Mouse (Mus musculus) heart, adult 10 weeks (tissue): ENCODE measurements around the gene Nol11. TPM values are rescaled to one million over a fixed set of nuclear protein-coding genes. Genes with fewer than 3 reads are reported as not detected.

Experiments used
- polyA plus RNA-seq: library from polyadenylated mRNA; stranded (reverse); fragments of 350-450 nt; fragmentation: Illumina TruSeq; extraction: RNeasy Lipid Tissue Mini Kit (QIAGEN cat#74804); gene quantifications from one replicate; pipeline ENCODE4 v1.2.3, GENCODE M21; 2014; ENCODE audit warnings: low read depth, low replicate concordance

Nol11 gene
- 21.0 TPM for polyA plus RNA-seq

GRCm38 (mm10) chr11:107188565-107189552 lies at the start of gene Nol11:
Gene Nol11, minus strand, starts transcription at chr11:107189381.

GRCm38 (mm10) chr11:107131749-107132421 lies 57.3 kb downstream of the Nol11 start, which contains the start of gene Bptf:
Gene Bptf, minus strand, starts transcription at chr11:107132127.

Other genes starting within 250 kb of the Nol11 start
- gene Kpna2, start 189.8 kb downstream of the Nol11 start, polyA plus RNA-seq: 49.4 TPM
- gene 1810010H24Rik, start 163.7 kb downstream of the Nol11 start, polyA plus RNA-seq: 1.9 TPM
- 18.6 TPM for gene Bptf, start 57.3 kb downstream of the Nol11 start, polyA plus RNA-seq